Mouse (Mus musculus) ES-Bruce4 (cell line): ENCODE results near the gene S100a16.

ENCODE experiments used
- CTCF ChIP-seq: IDR thresholded peaks from one replicate; pipeline ENCODE4 v1.8.1; 2011; ENCODE audit warnings: low read depth, low read length
- EP300 ChIP-seq: IDR thresholded peaks from 2 replicates; pipeline ENCODE4 v1.6.1; 2011; ENCODE audit warnings: low read depth, low read length; ENCODE audit not compliant: insufficient read depth
- POLR2A ChIP-seq: IDR thresholded peaks from one replicate; pipeline ENCODE4 v1.8.1; 2011; ENCODE audit warnings: low read length; ENCODE audit not compliant: insufficient read depth

DNA sequence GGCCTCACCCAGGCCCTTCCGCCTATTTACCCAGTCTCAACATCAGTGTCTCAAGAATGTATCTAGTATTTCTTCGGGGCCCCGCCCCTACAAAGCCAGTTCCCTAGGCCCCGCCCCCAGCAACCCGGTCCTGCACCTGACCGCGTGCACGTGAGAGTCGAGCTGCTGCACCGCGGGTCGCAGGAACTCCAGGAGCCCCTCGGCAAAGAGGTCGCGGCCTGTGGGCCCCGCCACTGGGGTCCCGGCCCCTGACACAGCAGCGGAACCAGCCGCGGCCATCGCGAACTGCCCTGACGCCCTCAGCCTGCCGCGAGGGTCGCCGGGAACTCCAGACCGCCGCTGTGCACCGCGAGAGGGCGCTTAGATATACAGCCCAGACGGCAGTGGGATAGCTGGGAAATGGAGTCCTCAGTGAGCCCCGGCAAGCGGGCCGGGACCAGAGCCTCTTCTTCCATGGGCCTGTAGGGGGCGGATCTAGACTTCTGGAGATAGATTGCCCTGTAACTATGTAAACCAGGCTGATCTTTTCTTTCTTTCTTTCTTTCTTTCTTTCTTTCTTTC, 46.3 kb upstream of the S100a16 start, which contains the start of gene Snapin:
- peak; percentile 67 for TF ChIP-seq CTCF
- TF ChIP-seq POLR2A = no peak
- no peak for TF ChIP-seq EP300
